Mouse (Mus musculus) kidney, embryonic 15.5 days (tissue): Measurements from ENCODE around the gene Enpp3. TPM values are rescaled to one million over a fixed set of nuclear protein-coding genes. Genes with fewer than 3 reads are reported as not detected.

Experiments
- ATAC-seq: fragments of 200-750 bp; cut with Nextera tagmentation; replicated peaks from 2 replicates; pipeline ENCODE4 v1.8.0; 2017; ENCODE audit warnings: moderate TSS enrichment; ENCODE audit not compliant: low FRiP score
- H3K27ac ChIP-seq: fragments of 300-500 bp; sonication (generic); 2 replicates; pipeline ENCODE4 v1.5.1; 2015; ENCODE audit warnings: mild to moderate bottlenecking, inconsistent platforms
- H3K27me3 ChIP-seq: fragments of 300-500 bp; sonication (generic); 2 replicates; pipeline ENCODE4 v1.6.1; 2015; ENCODE audit warnings: inconsistent platforms
- H3K36me3 ChIP-seq: fragments of 300-500 bp; sonication (generic); 2 replicates; pipeline ENCODE4 v1.6.1; 2015; ENCODE audit warnings: inconsistent platforms
- H3K4me1 ChIP-seq: fragments of 300-500 bp; sonication (generic); 2 replicates; pipeline ENCODE4 v1.6.1; 2015; ENCODE audit warnings: inconsistent platforms
- H3K4me2 ChIP-seq: fragments of 300-500 bp; sonication (generic); 2 replicates; pipeline ENCODE4 v1.6.1; 2015; ENCODE audit warnings: moderate library complexity, mild to moderate bottlenecking, inconsistent platforms
- H3K4me3 ChIP-seq: fragments of 300-500 bp; sonication (generic); replicated peaks from 2 replicates; pipeline ENCODE4 v1.5.1; 2015; ENCODE audit warnings: mild to moderate bottlenecking, inconsistent platforms
- H3K9ac ChIP-seq: fragments of 300-500 bp; sonication (generic); 2 replicates; pipeline ENCODE4 v1.6.1; 2015; ENCODE audit warnings: mild to moderate bottlenecking, inconsistent platforms
- H3K9me3 ChIP-seq: fragments of 300-500 bp; sonication (generic); replicated peaks from 2 replicates; pipeline ENCODE4 v1.6.1; 2016; ENCODE audit warnings: inconsistent platforms
- WGBS: fragments of 180-500 bp; shearing (Covaris S2); methylation state at CpG from one replicate; pipeline ENCODE4 v1.1.7; 2015; ENCODE audit warnings: mixed read lengths; 5-methylcytosine and 5-hydroxymethylcytosine counted together
- polyA plus RNA-seq: library from polyadenylated mRNA; unstranded; fragments of >200 nt; fragmentation: Nextera tagmentation; extraction: Ambion mirVana; gene quantifications from 2 replicates; pipeline ENCODE4 v1.2.1, GENCODE M21; 2015

The Enpp3 gene
- polyA plus RNA-seq, 1 experiment from 2014 or later = 6.4 TPM

DNA sequence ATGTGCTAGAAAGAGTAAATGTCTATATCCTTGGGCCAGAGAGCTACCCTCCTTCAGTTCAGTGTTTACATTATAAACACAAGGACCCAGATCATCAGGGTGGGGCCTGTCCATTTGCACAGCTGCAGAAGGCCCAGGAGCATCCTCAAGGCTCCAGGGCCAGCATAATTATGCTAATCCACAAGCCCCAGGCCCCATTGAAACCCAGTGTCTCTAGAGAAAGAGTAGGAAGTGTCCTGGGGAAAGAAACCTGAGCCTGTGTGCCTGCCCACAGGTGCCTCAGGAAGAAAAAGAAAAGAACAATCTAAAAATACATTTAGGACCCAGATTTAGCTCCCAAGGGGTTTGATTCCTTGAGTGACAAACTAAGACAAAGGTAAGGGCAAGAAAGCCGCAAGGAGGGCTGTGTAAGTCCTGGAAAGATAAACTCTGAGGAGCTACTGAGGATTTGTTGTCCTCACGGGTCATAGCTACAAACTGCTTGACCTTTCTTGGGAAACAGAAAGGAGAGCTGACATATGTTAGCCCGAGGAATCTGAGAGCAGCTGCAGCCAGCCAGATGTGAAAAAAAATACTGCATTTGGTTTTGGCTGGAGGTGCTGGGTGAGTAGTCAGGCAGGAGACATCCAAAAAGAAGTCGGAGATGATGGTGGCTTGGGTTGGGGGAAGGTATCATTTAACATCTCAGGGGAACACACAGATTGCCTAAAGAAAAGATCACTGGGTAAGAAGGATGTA, 7.8 kb downstream of the Enpp3 start:
- ATAC-seq = peak; percentile 52; the same call in 1 of the 2 replicates
- peaks cover 22% of the 10 kb centered on the region for H3K4me1 ChIP-seq
- H3K9ac ChIP-seq = 0 out of 2 replicates have a peak overlapping the region, but pooled peaks have one; percentile 4
- no peaks in the 10 kb centered on the region for H3K9me3 ChIP-seq
- H3K4me3 ChIP-seq = 0 out of 2 replicates have a peak overlapping the region, but pooled peaks have one; percentile 26
- H3K36me3 ChIP-seq = no peaks in the 10 kb centered on the region
- H3K27me3 ChIP-seq = no peaks in the 10 kb centered on the region
- 10% methylated on average over 4 of the region's 4 CpGs for whole genome bisulfite sequencing
- H3K4me2 ChIP-seq = peak overlapping the region; percentile 47
- 0 out of 2 replicates have a peak overlapping the region, but pooled peaks have one; percentile 41 for H3K27ac ChIP-seq

DNA sequence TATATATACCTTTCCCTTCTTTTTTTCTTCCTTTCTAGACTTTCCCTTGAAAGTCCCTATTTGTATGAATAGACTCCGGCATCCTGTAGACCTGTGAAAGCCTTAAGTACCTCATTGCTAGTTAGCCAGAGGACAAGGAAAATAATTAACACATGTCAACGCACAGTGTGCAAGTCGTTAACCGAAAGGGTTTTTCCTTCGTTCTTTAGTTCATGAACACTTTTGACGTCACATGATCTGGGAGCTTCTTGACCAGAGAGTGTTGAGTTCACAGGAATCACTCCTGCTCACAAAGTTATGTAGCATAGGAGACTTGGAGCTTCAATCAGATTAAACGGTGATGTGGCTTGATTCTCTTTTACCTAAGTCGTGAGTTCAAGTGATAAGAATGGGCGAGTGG, 10.3 kb downstream of the Enpp3 start:
- ATAC-seq = no peak
- H3K27me3 ChIP-seq = no peaks in the 10 kb centered on the region
- no peaks in the 10 kb centered on the region for H3K36me3 ChIP-seq
- H3K9me3 ChIP-seq = no peaks in the 10 kb centered on the region
- no peak overlapping the region for H3K27ac ChIP-seq
- H3K4me2 ChIP-seq = no peak overlapping the region
- WGBS = 85% methylated on average over 9 of the region's 9 CpGs
- H3K4me1 ChIP-seq = peaks cover 22% of the 10 kb centered on the region
- no peak overlapping the region for H3K4me3 ChIP-seq
- H3K9ac ChIP-seq = no peak overlapping the region

DNA sequence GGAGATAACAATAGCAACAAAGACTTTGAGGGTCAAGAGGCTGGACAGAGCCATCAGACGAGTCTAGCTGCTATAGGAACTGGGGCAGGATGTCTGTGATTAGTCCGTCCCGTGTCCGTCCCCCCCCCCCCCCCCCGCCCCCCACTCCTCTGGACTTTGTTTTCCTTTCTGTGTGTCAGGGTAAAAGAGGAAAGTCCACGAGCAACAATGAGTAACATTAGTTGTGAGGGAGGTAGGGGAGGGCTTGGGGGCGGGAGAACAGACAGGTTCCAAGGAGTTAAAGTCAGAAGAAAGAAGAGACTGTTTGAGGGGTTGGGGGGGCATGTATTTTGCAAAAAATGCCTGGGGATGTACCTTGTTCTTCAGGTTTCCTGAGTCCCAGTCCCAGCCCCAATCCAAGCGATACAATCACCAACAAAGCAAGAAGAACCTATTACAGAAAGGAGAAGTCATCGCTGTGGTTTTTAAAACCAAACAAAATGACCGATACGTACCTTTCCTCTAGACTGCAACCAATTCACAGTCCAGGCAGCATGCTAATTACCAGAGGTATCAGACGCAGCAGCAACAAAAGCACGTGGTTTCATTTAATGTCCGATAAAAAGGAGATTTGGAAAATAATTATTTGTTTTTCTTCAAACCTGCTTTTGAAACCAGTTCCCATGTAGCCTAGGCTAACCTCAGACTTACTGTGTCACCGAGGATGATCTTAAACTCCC, 11.1 kb downstream of the Enpp3 start:
- 65% methylated on average over 14 of the region's 15 CpGs for WGBS
- Histone ChIP-seq H3K9ac (no peak overlapping the region), H3K4me1 (peaks cover 21% of the 10 kb centered on the region), H3K27me3 (no peaks in the 10 kb centered on the region), H3K4me3 (no peak overlapping the region), H3K36me3 (no peaks in the 10 kb centered on the region), H3K27ac (no peak overlapping the region), H3K4me2 (no peak overlapping the region), H3K9me3 (no peaks in the 10 kb centered on the region)
- ATAC-seq = no peak

DNA sequence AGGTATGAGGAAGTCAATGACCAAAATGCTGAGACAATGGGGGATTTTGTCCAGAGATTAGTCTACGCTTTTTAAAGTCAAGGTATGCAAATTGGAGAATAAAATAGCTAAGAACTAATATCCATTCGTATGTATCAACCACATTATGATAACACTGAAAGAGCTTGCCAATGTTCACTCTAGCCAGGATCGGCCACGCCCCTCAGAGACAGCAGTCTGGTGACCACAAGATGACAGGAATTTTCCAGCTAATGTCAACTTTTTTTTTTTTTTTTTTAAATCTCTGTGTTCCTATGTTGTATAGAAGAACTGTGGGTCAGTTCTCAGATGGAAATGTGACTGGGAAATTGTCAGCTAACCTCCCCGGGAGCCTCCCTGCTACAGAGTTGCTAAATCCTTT, 12.2 kb downstream of the Enpp3 start:
- ATAC-seq = no peak

DNA sequence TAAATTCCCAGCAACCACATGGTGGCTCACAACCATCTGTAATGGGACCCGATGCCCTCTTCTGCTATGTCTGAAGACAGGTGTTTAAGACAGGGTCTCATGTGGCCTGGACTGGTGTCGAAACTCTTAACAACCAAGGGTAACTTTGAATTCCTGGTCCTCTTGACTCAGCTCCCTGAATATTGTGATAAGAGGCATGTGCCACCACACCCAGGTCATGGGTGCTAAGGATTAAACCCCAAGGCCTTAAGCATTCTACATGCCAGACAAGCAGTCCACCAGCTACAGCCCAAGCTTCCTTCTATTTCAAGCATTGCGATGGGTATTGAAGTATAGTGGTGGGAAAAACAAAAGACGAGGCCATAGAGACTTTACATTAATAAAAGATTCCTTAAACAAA, 14.5 kb downstream of the Enpp3 start:
- no peak for ATAC-seq
- Histone ChIP-seq H3K9me3 (no peaks in the 10 kb centered on the region), H3K9ac (no peak overlapping the region), H3K36me3 (no peaks in the 10 kb centered on the region), H3K4me3 (no peak overlapping the region), H3K27me3 (no peaks in the 10 kb centered on the region), H3K4me2 (no peak overlapping the region), H3K27ac (no peak overlapping the region), H3K4me1 (no peaks in the 10 kb centered on the region)
- WGBS = 93% methylated on average over 4 of the region's 4 CpGs

More for the DNA sequence above, 12.2 kb downstream of the Enpp3 start:
- H3K4me1 ChIP-seq = peaks cover 12% of the 10 kb centered on the region
- no peaks in the 10 kb centered on the region for H3K9me3 ChIP-seq
- H3K27ac ChIP-seq = no peak overlapping the region
- no peak overlapping the region for H3K4me3 ChIP-seq
- no peaks in the 10 kb centered on the region for H3K27me3 ChIP-seq
- H3K4me2 ChIP-seq = no peak overlapping the region
- H3K9ac ChIP-seq = no peak overlapping the region
- H3K36me3 ChIP-seq = no peaks in the 10 kb centered on the region
- 93% methylated on average over 5 of the region's 5 CpGs for WGBS

DNA sequence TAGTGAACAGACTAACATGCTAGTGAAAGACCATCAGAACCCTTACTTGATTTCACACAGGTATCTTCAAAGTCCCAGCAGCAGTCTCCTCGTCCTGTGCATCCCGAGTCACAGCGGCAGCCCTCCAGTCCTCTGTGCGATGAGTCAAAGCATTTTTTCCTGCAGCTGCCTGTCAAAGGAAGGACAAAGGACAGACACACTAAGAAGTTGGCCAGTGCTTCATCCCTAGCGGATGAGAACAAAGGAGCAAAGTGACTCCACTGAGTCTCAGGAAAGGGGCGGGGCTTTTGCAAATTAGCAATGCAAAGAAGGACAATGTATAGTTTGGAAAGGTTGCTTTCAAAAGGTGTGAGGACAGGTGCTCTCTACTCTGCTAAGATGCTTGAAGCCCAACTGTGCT, 16.5 kb downstream of the Enpp3 start:
- no peaks in the 10 kb centered on the region for H3K27me3 ChIP-seq
- 55% methylated on average over 6 of the region's 6 CpGs for WGBS
- no peak for ATAC-seq

DNA sequence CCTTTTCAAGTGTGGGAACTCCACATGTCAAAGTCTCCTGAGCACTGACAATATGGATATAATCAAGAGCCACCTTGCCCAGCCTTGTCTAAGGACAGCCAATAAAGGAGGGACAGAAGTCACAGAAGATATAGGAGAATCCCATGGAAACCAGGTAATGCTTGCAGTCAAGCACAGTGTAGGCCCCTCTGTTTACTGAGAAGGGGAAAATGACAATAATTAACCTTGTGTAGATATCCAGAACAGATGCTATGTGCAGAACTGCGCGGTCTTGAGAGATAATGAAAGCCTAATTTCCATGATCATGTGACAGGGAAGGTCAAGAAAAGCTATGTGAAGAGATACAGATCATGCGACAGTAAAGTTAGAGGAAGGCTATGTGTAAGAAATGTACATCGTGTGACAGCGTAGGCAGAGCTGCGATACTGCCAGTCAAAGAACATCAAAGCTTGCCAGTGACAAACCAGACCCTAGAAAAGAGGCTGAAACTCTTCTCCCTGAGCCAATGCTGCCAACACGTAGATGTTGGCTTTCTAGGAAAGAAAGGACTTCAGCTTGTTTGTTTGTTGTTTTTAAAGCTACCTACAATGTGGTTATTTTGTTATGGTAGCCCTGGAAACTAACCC, 17.1 kb downstream of the Enpp3 start:
- no peak for ATAC-seq
- no peak overlapping the region for H3K9ac ChIP-seq
- 0 out of 2 replicates have a peak, but pooled peaks cover 3% of the 10 kb centered on the region for H3K4me1 ChIP-seq
- H3K4me3 ChIP-seq = no peak overlapping the region
- WGBS = 86% methylated on average over 7 of the region's 7 CpGs
- H3K4me2 ChIP-seq = no peak overlapping the region
- H3K27me3 ChIP-seq = no peaks in the 10 kb centered on the region
- no peaks in the 10 kb centered on the region for H3K9me3 ChIP-seq
- H3K27ac ChIP-seq = no peak overlapping the region
- no peaks in the 10 kb centered on the region for H3K36me3 ChIP-seq

More for the DNA sequence above, 16.5 kb downstream of the Enpp3 start:
- H3K36me3 ChIP-seq = no peaks in the 10 kb centered on the region
- H3K4me2 ChIP-seq = no peak overlapping the region
- 0 out of 2 replicates have a peak, but pooled peaks cover 3% of the 10 kb centered on the region for H3K4me1 ChIP-seq
- H3K9me3 ChIP-seq = no peaks in the 10 kb centered on the region
- no peak overlapping the region for H3K9ac ChIP-seq
- H3K27ac ChIP-seq = no peak overlapping the region
- no peak overlapping the region for H3K4me3 ChIP-seq

DNA sequence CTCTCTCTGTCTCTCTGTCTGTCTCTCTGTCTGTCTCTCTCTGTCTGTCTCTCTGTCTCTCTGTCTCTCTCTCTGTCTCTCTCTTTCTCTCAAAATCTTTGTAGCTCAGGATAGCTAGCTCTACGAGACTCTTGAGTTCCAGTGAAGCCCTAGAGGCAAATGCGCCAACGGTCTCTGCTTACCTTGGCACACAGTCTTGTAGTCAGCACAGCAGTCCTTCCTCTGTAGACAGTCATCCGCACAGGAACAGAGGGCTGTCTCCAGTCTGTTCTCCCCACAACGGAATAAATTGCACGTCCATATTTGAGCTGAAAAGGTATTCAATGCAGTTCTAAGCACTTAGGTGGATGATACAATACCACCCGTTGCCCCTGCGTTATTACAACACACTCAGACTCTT, 18.0 kb downstream of the Enpp3 start:
- 89% methylated on average over 8 of the region's 8 CpGs for WGBS

DNA sequence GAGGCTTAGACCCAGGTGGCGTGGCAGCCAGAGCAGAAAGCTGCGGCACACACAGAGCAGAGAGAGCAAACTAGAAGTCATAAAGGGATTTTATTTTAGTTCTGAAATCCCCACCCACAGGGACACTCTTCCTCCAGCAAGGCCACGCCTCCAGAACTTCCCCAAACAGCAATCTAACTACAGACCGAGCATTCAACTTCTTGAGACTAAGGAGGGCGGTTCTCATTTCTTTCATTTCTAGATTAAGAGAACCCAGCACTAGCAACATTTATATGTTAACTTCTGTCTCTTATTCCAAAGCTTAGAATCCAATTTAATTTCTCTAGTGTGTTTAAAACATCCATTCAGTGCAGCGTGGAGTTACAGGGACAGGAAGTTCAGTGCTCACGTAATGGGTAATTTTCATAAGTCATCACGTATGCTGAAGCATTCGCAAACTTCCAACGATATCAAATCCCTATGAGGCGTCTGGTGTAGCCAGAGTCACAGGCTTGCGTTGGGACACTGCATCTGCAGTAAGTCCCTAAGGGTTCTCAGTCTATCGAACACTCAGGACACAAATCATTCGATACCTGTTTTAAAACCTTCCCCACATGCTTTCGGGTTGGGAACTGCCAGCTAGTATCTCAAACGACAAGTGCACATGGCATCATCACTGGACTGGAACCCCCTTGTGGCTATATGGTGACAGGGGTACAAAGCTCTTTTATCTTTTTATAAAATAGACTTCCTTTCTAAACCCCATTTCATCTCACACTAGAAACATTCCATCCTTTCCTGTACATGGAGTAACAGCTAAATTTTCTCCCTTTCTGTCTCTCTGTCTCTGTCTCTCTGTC, 18.7 kb downstream of the Enpp3 start:
- no peak overlapping the region for H3K4me2 ChIP-seq
- no peak overlapping the region for H3K27ac ChIP-seq

More for the DNA sequence above, 18.0 kb downstream of the Enpp3 start:
- no peaks in the 10 kb centered on the region for H3K9me3 ChIP-seq
- ATAC-seq = no peak
- no peak overlapping the region for H3K9ac ChIP-seq
- no peak overlapping the region for H3K4me2 ChIP-seq
- no peaks in the 10 kb centered on the region for H3K27me3 ChIP-seq
- H3K4me1 ChIP-seq = 0 out of 2 replicates have a peak, but pooled peaks cover 3% of the 10 kb centered on the region
- H3K36me3 ChIP-seq = no peaks in the 10 kb centered on the region
- no peak overlapping the region for H3K4me3 ChIP-seq
- no peak overlapping the region for H3K27ac ChIP-seq

DNA sequence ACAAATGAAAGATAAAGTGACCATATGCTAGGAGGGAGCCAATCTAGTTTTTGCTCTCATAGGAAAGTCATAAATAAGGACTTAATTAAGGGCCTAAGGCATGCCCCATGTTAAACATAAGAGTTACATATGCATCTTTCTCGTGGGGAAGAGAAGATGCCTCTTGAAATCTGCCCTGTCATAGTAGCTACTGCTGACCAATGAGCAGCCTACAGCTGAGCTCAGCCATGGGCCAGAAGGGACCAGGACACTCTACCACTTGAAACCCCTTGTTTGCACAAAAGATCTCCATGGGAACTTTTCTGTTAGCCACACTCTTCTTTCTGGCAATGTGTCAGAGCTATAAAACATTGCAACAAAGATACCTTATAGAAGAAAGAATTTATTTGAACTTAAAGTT, 19.4 kb downstream of the Enpp3 start:
- Histone ChIP-seq H3K9ac (no peak overlapping the region), H3K9me3 (no peaks in the 10 kb centered on the region), H3K36me3 (no peaks in the 10 kb centered on the region), H3K4me2 (no peak overlapping the region), H3K27ac (no peak overlapping the region), H3K27me3 (no peaks in the 10 kb centered on the region), H3K4me1 (0 out of 2 replicates have a peak, but pooled peaks cover 3% of the 10 kb centered on the region), H3K4me3 (no peak overlapping the region)
- ATAC-seq = 0 out of 2 replicates have a peak, but pooled peaks have one; percentile 49
- WGBS = 56% methylated on average over 1 of the region's 1 CpGs

More for the DNA sequence above, 18.7 kb downstream of the Enpp3 start:
- 66% methylated on average over 16 of the region's 16 CpGs for WGBS
- H3K9ac ChIP-seq = no peak overlapping the region
- no peaks in the 10 kb centered on the region for H3K27me3 ChIP-seq
- 0 out of 2 replicates have a peak, but pooled peaks cover 3% of the 10 kb centered on the region for H3K4me1 ChIP-seq
- no peak overlapping the region for H3K4me3 ChIP-seq
- H3K36me3 ChIP-seq = no peaks in the 10 kb centered on the region
- peak; percentile 62; the same call in 1 of the 2 replicates for ATAC-seq
- no peaks in the 10 kb centered on the region for H3K9me3 ChIP-seq

DNA sequence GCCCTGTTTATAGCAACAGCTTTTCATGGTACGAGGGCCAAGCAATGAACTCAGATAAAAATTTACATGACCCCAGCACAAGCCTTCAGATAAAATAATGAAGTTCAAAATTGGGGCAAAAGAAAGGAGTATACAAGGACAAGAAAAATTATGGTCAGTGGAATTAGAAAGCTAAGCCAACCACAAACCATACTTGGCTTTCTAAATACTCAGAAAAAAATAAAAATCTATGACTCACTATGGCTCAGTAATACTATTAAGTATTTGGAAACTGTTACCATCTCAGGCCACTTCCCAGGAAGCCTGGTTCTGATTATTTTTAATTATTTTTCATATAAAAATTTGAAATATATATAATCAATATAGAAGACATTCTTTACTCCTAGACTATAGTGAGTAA, 19.8 kb downstream of the Enpp3 start:
- Histone ChIP-seq H3K9me3 (no peaks in the 10 kb centered on the region), H3K4me3 (no peak overlapping the region), H3K9ac (no peak overlapping the region), H3K4me1 (0 out of 2 replicates have a peak, but pooled peaks cover 3% of the 10 kb centered on the region), H3K4me2 (no peak overlapping the region), H3K36me3 (no peaks in the 10 kb centered on the region), H3K27ac (no peak overlapping the region), H3K27me3 (no peaks in the 10 kb centered on the region)
- no peak for ATAC-seq
- 34% methylated on average over 1 of the region's 1 CpGs for WGBS
